Mouse (Mus musculus): ENCODE measurements around the gene Tgfb3.

DNA sequence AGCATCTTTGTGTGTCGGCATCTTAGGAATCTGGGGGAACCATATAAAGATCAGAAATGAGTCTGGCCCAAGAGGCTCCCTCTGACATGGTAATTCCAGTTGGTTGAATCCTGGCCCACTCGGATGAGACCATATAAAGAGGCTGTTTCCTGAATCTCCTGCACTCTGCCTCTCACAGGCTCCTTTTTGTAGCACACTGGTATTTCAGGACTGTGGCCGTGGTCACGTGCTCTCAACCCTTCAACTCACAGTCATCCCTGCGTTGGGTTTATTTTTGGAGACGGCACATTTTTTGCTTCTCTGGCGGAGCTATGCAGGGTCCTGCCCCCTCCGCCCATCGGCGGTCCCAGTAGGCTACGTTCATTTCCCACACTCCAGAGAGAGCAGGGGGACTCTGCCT, 25.5 kb upstream of the Tgfb3 start:
- 0 out of 2 replicates have a peak, but pooled peaks have one; percentile 6 for TF ChIP-seq CTCF (IDR thresholded peaks at IDR 0.05)
- peak; percentile 48 for TF ChIP-seq POLR2A (IDR thresholded peaks at IDR 0.05; ENCODE audit: insufficient read depth, low read depth, low read length)
- TF ChIP-seq EP300 (IDR thresholded peaks at IDR 0.05; ENCODE audit: insufficient read depth, low read depth, low read length) = no peak
